Mouse (Mus musculus) intestine, postnatal 0 days (tissue): ENCODE results near the gene Plekhb2. TPM values are rescaled to one million over a fixed set of nuclear protein-coding genes. Genes with fewer than 3 reads are reported as not detected.
A peak's percentile ranks its signal among the peaks of the same experiment; 100 is the strongest.

Experiments used
- ATAC-seq: fragments of 200-750 bp; cut with Nextera tagmentation; 2 replicates; pipeline ENCODE4 v1.8.0; 2017; ENCODE audit warnings: mild to moderate bottlenecking, moderate TSS enrichment, moderate library complexity
- H3K27ac ChIP-seq: fragments of 300-500 bp; sonication (generic); 2 replicates; pipeline ENCODE4 v1.5.1; 2014; ENCODE audit warnings: mild to moderate bottlenecking, low read depth, low read length, moderate library complexity
- H3K27me3 ChIP-seq: fragments of 300-500 bp; sonication (generic); replicated peaks from 2 replicates; pipeline ENCODE4 v1.6.1; 2014; ENCODE audit warnings: low read length, mixed read lengths; ENCODE audit not compliant: control insufficient read depth, insufficient read depth
- H3K36me3 ChIP-seq: fragments of 300-500 bp; sonication (generic); 2 replicates; pipeline ENCODE4 v1.6.1; 2014; ENCODE audit warnings: mild to moderate bottlenecking, moderate library complexity; ENCODE audit not compliant: control insufficient read depth, insufficient read depth
- H3K4me1 ChIP-seq: fragments of 300-500 bp; sonication (generic); replicated peaks from 2 replicates; pipeline ENCODE4 v1.6.1; 2014; ENCODE audit warnings: antibody characterized with exemption, low read length, mixed read lengths; ENCODE audit not compliant: control insufficient read depth, insufficient read depth
- H3K4me2 ChIP-seq: fragments of 300-500 bp; sonication (generic); replicated peaks from 2 replicates; pipeline ENCODE4 v1.6.1; 2014; ENCODE audit warnings: low read depth, mild to moderate bottlenecking, moderate library complexity
- H3K4me3 ChIP-seq: fragments of 300-500 bp; sonication (generic); 2 replicates; pipeline ENCODE4 v1.5.1; 2014; ENCODE audit warnings: low read depth, low read length
- H3K9ac ChIP-seq: fragments of 300-500 bp; sonication (generic); 2 replicates; pipeline ENCODE4 v1.6.1; 2014; ENCODE audit warnings: mild to moderate bottlenecking, low read depth, low read length
- H3K9me3 ChIP-seq: fragments of 300-500 bp; sonication (generic); 2 replicates; pipeline ENCODE4 v1.6.1; 2016; ENCODE audit warnings: mixed run types; ENCODE audit not compliant: control insufficient read depth
- CTCF ChIP-seq: sonication (generic); IDR thresholded peaks from 2 replicates; pipeline ENCODE4 v1.5.1; 2016; ENCODE audit warnings: low read depth, mild to moderate bottlenecking, control low read depth, antibody characterized with exemption, moderate library complexity
- WGBS: fragments of 180-500 bp; shearing (Covaris S2); extraction: QIAGEN DNeasy Blood & Tissue Kit; methylation state at CpG from one replicate; pipeline ENCODE4 v1.1.7; 2014; 5-methylcytosine and 5-hydroxymethylcytosine counted together
- polyA plus RNA-seq: library from polyadenylated mRNA; unstranded; fragments of >200 nt; fragmentation: Nextera tagmentation; extraction: Ambion mirVana; gene quantifications from 2 replicates; pipeline ENCODE4 v1.2.1, GENCODE M21; 2015

Gene Plekhb2
- polyA plus RNA-seq, 1 experiment from 2014 or later = 191 TPM

GRCm38 (mm10) chr1:34828528-34829294 lies 21.1 kb upstream of the Plekhb2 start:
- H3K9me3 ChIP-seq = no peaks in the 10 kb centered on the region
- H3K4me2 ChIP-seq = no peak overlapping the region
- no peak for TF ChIP-seq CTCF
- H3K4me1 ChIP-seq = 0 out of 2 replicates have a peak, but pooled peaks cover 6% of the 10 kb centered on the region
- H3K36me3 ChIP-seq = peaks cover 23% of the 10 kb centered on the region
- ATAC-seq = peak; percentile 72
- H3K9ac ChIP-seq = no peak overlapping the region
- 74% methylated on average over 5 of the region's 5 CpGs for WGBS
- H3K27me3 ChIP-seq = no peaks in the 10 kb centered on the region
- H3K27ac ChIP-seq = peak overlapping the region; percentile 35; the same call in 1 of the 2 replicates
- H3K4me3 ChIP-seq = no peak overlapping the region

DNA sequence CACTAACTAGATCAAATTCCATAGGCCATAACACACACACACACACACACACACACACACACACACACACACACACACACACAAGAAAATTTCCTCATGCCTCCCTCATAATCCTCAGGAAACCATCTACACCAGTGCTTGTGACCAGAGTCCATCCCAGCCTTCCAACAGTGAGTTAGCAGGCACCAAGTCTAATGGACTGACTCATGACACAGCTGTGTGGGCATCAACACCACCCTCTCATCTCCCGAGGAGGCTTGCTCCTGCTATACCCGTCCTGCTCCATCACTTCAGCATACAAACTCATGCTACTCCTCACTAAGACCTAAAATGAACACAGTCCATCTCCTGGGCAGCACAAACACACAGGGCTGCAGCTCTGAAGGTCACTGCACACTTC lies 18.8 kb upstream of the Plekhb2 start:
- 62% methylated on average over 2 of the region's 2 CpGs for WGBS
- no peaks in the 10 kb centered on the region for H3K9me3 ChIP-seq
- no peak for TF ChIP-seq CTCF
- no peaks in the 10 kb centered on the region for H3K27me3 ChIP-seq
- H3K27ac ChIP-seq = peak overlapping the region; percentile 54
- H3K4me3 ChIP-seq = no peak overlapping the region
- H3K9ac ChIP-seq = no peak overlapping the region
- H3K36me3 ChIP-seq = peaks cover 18% of the 10 kb centered on the region
- H3K4me1 ChIP-seq = 0 out of 2 replicates have a peak, but pooled peaks cover 6% of the 10 kb centered on the region
- peak; percentile 74 for ATAC-seq
- no peak overlapping the region for H3K4me2 ChIP-seq

- WGBS = 19% methylated on average over 1 of the region's 1 CpGs
- Histone ChIP-seq H3K4me1 (0 out of 2 replicates have a peak, but pooled peaks cover 6% of the 10 kb centered on the region), H3K36me3 (peaks cover 20% of the 10 kb centered on the region), H3K27ac (peak overlapping the region; percentile 51), H3K9me3 (no peaks in the 10 kb centered on the region), H3K4me2 (no peak overlapping the region), H3K27me3 (no peaks in the 10 kb centered on the region), H3K4me3 (no peak overlapping the region), H3K9ac (no peak overlapping the region)
- no peak for ATAC-seq
- no peak for TF ChIP-seq CTCF
Observed at GRCm38 (mm10) chr1:34831381-34831780, 18.4 kb upstream of the Plekhb2 start.

GRCm38 (mm10) chr1:34834904-34835303 lies 14.9 kb upstream of the Plekhb2 start:
- ATAC-seq = no peak
- H3K9ac ChIP-seq = no peak overlapping the region
- H3K27ac ChIP-seq = no peak overlapping the region
- no peaks in the 10 kb centered on the region for H3K27me3 ChIP-seq
- no peak for TF ChIP-seq CTCF
- H3K36me3 ChIP-seq = peaks cover 19% of the 10 kb centered on the region; the same call in 1 of the 2 replicates
- WGBS = 86% methylated on average over 2 of the region's 2 CpGs
- H3K4me1 ChIP-seq = 0 out of 2 replicates have a peak, but pooled peaks cover 6% of the 10 kb centered on the region
- no peak overlapping the region for H3K4me3 ChIP-seq
- H3K9me3 ChIP-seq = no peaks in the 10 kb centered on the region
- no peak overlapping the region for H3K4me2 ChIP-seq

DNA sequence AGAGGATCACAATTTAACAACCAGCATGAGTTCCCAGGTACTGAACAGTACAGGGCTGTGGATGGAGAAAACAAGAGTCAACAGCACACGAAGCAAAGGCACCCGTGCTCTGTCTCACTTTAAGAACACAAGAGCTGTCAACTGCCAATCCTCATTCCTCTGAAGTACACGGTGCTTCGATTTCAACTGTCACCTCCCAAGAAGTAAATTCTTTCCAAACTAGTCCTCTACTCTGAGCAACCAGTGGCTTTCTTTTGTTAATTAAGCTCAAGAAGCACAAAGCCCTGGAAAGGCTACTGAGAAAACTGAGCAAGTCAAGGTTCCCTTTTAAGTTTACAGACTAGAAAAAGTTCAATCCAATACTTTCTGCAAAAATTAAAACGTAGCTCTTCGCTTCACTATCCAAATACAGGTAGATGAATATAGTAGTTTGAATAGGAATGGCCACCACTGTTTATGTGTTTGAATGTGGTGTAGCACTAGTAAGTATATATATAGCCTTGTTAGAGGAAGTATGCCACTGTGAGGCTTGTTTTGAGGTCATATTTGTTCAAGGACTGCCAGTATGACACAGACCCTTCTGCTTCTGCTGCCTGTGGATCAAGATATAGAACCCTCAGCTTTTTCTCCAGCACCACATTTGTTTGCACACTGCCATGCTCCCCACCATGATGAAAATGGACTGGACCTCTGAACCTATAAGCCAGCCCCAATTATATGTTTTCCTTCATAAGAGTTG lies 11.7 kb upstream of the Plekhb2 start:
- ATAC-seq = no peak
- Histone ChIP-seq H3K4me3 (no peak overlapping the region), H3K27me3 (no peaks in the 10 kb centered on the region), H3K4me1 (peaks cover 5% of the 10 kb centered on the region; the same call in 1 of the 2 replicates), H3K27ac (no peak overlapping the region), H3K9me3 (no peaks in the 10 kb centered on the region), H3K4me2 (no peak overlapping the region), H3K36me3 (peaks cover 15% of the 10 kb centered on the region; the same call in 1 of the 2 replicates), H3K9ac (no peak overlapping the region)
- 75% methylated on average over 6 of the region's 6 CpGs for WGBS
- TF ChIP-seq CTCF = no peak

DNA sequence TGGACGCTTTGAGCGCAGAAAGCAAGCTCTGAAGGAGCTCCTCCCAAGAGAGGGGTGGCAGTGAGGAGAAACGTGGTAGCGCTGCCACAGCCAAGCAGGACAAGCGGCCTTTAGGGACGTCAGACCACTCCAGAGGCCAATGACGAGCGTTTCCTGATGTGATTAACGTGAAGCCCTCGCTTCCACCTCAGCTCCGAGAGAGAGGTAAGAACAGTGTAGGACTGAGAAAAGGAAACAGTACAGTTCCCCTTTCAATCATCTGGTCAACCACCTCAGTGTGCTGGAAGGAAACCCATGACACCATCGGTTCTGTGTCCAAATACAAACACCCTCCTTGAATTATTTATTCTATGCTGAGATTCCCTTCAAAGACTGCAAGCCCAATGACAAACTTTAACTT lies 10.5 kb upstream of the Plekhb2 start:
- no peaks in the 10 kb centered on the region for H3K9me3 ChIP-seq
- no peaks in the 10 kb centered on the region for H3K27me3 ChIP-seq
- H3K9ac ChIP-seq = no peak overlapping the region
- 48% methylated on average over 12 of the region's 12 CpGs for WGBS
- no peak overlapping the region for H3K27ac ChIP-seq
- TF ChIP-seq CTCF = no peak
- peaks cover 15% of the 10 kb centered on the region; the same call in 1 of the 2 replicates for H3K36me3 ChIP-seq
- 0 out of 2 replicates have a peak overlapping the region, but pooled peaks have one; percentile 3 for H3K4me2 ChIP-seq
- no peak overlapping the region for H3K4me3 ChIP-seq
- peaks cover 5% of the 10 kb centered on the region; the same call in 1 of the 2 replicates for H3K4me1 ChIP-seq
- ATAC-seq = no peak
